Mouse (Mus musculus): ENCODE measurements around the gene Stab1. TPM values are rescaled to one million over a fixed set of nuclear protein-coding genes. Genes with fewer than 3 reads are reported as not detected.

Gene Stab1
- not detected in 2 replicates for total RNA-seq (2014; fragmentation: Nextera tagmentation)
- total RNA-seq (2017): 3.0 TPM in 1 of 2 replicates, not detected in the other

DNA sequence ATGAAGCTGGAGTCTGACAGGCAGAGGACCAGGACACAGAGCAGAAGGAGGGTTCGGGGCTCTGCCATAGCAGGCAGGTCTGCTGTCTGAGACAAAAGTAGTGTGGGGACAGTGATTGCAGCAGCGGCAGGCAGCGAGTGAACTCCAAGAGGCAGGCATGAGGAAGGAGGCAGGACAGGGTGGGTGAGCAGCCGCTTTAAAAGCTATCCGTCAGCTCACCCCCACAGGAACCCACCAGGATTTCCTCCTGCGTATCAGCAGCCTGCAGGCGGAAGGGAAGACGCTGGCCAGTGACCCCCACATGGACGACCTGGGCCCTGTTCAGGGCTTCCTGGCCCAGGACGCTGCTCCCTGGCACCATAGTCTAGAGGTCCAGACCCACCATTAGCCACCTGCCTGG lies at the start of gene Stab1:
Stab1 (minus strand) TSS at position 217 of the 400 bp plus-strand sequence.
- peak; percentile 8; the same call in 1 of the 2 replicates for ATAC-seq (replicated peaks; ENCODE audit: poor library complexity, severe bottlenecking)

DNA sequence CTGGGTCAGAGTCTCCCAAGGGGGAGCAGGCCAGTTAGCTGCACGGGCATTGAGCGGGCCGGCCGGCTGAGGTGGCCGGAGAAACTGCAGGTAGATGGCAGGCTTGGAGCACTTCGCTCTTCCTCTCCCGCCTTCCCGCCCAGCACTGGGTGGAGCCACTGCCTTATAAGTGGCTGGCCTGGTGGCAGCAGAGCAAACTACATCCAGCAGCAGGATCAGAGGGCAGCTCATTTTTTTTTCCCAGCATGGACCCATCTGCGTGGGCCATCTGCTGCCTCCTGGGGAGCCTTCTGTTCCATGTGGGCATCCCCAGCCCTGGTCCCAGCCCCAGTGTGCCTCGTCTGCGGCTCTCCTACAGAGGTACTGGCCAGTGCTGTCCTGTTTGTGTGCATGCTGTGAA lies 49.2 kb upstream of the Stab1 start, which contains the start of gene Sema3g:
Sema3g (plus strand) TSS at position 195 of the 400 bp plus-strand sequence.
- peak; percentile 83 for ATAC-seq (replicated peaks; ENCODE audit: poor library complexity, severe bottlenecking)

GRCm38 (mm10) chr14:31216846-31217245 lies 48.4 kb upstream of the Stab1 start, which contains the start of gene Nisch:
Gene Nisch (minus strand): TSS chr14:31216946.
- ATAC-seq (replicated peaks; ENCODE audit: poor library complexity, severe bottlenecking): no peak

- ATAC-seq (replicated peaks; ENCODE audit: poor library complexity, severe bottlenecking): peak; percentile 61
These were observed 46.9 kb upstream of the Stab1 start for GRCm38 (mm10) chr14:31215157-31216002.

DNA sequence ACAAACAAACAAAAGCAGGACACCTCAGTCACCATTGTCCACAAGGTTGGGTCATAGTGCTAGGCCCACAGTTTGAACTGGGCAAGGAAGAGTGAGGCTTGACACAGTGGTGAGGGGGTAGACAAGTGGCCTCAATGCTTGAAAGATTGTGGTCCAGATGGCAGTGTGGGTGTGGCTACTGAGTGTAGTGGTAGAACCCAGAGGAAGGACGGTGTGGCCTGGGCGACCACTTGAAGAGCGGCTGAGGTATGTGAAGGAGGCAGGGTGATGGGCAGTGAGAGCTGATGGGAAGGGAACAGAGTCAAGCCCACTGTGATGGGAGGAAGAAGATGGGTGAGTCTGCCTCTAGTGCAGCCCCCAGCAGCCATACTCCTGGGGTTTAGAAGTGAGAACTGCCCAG lies 46.2 kb upstream of the Stab1 start:
- ATAC-seq (replicated peaks; ENCODE audit: poor library complexity, severe bottlenecking): no peak

- ATAC-seq (replicated peaks; ENCODE audit: poor library complexity, severe bottlenecking): no peak
These were observed 45.4 kb upstream of the Stab1 start for GRCm38 (mm10) chr14:31213868-31214267.

- no peak for ATAC-seq (replicated peaks; ENCODE audit: poor library complexity, severe bottlenecking)
These were observed 44.1 kb upstream of the Stab1 start for GRCm38 (mm10) chr14:31212499-31212898.

GRCm38 (mm10) chr14:31211854-31212253 lies 43.4 kb upstream of the Stab1 start:
- no peak for ATAC-seq (replicated peaks; ENCODE audit: poor library complexity, severe bottlenecking)

DNA sequence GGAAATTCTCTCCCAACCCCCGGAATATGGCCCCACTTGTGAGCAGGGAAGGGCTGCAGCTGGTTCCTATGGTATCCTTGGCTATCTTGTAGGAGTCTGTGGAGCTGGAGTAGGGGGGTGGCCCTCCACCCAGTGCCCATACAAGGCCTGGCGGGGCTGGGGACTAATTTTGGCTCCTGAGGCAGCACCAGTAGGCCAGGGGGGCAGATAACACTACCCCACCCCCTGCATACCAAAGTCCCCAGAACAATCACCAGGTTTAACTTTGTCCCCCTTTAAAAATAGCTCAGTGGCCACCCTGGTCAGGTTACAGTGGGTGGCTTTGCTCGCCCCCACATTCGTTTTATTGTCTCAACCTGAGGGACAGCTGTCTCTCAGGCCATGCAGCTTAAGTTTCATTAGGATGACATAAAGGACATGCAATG lies 40.7 kb upstream of the Stab1 start:
- ATAC-seq (replicated peaks; ENCODE audit: poor library complexity, severe bottlenecking): no peak

- ATAC-seq (replicated peaks; ENCODE audit: poor library complexity, severe bottlenecking): no peak
These were observed 39.6 kb upstream of the Stab1 start, which contains the start of gene Tnnc1 for GRCm38 (mm10) chr14:31208084-31208483. Gene Tnnc1 (plus strand): TSS chr14:31208312.

DNA sequence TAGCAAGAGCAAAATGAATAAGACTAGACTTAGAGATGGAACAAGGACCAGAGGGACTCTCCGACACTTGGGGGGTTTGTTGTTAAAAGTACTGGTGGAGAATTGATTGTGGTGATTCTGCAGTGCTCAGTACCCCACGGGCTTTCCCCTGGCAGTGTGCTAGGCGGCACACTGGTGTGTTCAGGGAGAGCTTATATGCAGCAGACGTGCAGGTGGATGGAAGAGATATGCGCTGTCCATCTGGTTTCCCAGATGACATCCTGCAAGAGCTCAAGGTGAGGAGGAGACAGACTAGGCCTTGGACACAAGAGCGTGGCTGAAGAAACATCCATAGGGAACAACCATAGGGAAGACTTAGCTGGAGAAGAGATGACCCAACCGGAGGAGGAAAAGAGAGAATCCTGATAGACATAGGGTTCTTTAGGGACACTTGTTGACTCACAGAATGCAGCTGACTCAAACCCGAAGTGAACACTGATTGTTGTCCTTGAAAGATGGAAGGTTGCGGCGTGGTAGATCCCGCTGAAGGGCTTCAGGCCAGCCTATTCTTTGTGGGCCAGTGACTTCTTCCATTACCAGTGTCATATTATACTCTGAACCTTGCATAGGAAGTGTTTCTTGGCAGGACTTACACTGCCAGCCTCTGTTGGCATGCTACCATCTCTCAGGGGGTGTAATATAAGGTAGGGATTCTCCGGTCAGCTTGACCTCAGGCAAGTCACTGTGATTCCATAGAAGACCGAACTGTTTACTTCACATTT lies 38.8 kb upstream of the Stab1 start:
- ATAC-seq (replicated peaks; ENCODE audit: poor library complexity, severe bottlenecking): no peak

DNA sequence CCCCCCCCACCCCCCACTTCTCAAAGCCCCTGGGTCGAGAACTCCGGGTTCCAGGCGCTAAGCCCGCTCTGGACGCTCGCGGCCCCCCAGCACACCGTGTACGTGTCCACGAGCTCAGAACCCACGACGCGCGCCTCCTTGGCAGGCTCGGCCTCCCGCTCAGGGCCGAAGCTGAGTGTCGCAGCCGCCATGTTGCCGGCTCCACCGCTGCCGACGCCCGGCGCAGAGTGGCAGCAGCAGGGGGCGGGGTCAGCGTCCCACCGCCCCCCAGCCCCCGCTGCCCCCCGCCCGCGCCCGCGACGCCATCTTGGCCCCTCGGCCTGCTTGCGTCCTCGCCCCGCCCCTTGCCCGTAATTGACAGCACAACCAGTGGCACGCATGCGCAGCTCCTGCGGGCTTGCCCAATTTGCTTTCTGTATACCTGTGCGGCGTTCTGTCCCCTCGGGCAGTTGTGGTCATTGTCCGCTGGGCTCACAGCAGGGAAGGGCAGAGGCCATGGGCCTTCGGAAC lies 38.1 kb upstream of the Stab1 start:
- ATAC-seq (replicated peaks; ENCODE audit: poor library complexity, severe bottlenecking): peak; percentile 80

DNA sequence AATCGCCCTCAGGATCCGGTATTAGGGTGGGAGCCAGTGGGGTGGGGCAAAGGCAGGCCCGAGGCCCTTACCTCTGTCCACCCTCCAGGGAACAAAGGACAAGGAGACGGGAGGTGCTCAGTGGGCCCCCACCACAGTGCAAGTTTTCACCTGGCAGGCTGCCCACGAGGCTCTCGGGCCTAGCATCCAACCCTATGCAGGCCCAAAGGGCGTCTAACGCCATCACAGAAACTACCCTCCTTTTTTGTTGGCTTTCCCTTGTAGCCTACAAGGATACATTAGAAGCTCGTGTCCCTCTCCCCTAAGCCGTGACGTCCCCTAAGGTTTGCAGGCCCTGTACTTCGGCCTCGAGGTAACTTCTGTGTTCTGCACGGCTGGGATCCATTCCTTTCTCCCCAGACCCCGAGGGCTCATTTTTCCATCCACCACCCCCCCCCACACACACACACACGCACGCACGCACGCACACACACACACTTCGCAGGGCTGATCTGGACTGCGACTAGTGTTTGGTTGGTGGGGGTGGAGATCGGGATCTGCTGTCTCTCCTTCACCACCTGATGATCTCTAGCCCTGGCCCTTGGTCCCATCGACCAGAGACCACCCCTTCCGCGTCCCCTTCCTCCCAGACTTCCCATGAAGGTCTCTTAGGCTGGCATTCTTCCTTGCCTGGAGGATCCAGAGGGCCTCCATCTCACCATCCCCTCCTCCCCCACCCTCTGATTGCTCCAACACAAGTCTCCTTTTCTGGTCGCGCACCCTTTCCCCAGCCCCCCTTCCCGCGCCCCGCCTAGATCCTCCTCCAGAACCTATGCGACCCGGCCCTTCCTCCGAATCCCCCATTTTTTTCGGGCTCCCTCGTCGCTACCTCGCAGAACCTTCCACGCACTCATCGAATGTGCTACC lies 37.4 kb upstream of the Stab1 start:
- peak; percentile 31 for ATAC-seq (replicated peaks; ENCODE audit: poor library complexity, severe bottlenecking)

DNA sequence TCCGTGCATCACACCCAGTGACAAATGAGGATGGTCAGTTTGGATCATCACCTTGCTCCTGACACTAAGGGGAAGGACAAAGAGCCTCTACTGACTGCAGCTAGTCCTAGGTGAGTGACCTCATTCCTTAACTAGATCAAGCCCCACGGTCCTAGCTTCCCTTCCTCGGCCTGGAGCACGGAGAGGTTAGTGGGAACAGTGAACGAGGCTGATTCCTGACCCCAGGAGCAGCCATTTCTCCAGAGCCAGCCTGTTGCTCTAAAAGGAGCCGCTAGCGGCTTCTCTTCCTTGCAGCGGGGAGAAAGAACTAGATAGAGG lies 36.8 kb upstream of the Stab1 start:
- ATAC-seq (replicated peaks; ENCODE audit: poor library complexity, severe bottlenecking): peak; percentile 12; the same call in 1 of the 2 replicates

GRCm38 (mm10) chr14:31204844-31205243 lies 36.4 kb upstream of the Stab1 start:
- peak; percentile 6; the same call in 1 of the 2 replicates for ATAC-seq (replicated peaks; ENCODE audit: poor library complexity, severe bottlenecking)

- no peak for ATAC-seq (replicated peaks; ENCODE audit: poor library complexity, severe bottlenecking)
These were observed 31.6 kb upstream of the Stab1 start for GRCm38 (mm10) chr14:31200038-31200437.

DNA sequence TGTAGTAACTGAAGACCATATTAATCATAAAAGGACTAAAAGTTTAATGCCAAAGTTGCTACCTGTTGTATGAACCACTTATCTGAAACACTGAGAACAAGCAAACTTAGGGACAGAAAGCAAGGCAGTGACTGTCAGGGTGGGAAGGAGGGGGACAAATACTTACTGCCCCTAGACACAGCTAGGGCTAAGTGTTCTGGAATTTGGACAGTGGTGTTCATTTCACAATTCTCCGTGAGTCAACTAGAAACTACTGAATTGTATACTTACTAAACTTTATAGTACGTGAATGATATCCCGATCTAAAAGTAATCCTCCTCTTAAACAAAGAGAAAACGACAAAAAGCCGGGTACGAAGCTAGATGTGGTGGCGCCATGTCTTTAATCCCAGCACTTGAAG lies 31.2 kb upstream of the Stab1 start:
- ATAC-seq (replicated peaks; ENCODE audit: poor library complexity, severe bottlenecking): no peak

DNA sequence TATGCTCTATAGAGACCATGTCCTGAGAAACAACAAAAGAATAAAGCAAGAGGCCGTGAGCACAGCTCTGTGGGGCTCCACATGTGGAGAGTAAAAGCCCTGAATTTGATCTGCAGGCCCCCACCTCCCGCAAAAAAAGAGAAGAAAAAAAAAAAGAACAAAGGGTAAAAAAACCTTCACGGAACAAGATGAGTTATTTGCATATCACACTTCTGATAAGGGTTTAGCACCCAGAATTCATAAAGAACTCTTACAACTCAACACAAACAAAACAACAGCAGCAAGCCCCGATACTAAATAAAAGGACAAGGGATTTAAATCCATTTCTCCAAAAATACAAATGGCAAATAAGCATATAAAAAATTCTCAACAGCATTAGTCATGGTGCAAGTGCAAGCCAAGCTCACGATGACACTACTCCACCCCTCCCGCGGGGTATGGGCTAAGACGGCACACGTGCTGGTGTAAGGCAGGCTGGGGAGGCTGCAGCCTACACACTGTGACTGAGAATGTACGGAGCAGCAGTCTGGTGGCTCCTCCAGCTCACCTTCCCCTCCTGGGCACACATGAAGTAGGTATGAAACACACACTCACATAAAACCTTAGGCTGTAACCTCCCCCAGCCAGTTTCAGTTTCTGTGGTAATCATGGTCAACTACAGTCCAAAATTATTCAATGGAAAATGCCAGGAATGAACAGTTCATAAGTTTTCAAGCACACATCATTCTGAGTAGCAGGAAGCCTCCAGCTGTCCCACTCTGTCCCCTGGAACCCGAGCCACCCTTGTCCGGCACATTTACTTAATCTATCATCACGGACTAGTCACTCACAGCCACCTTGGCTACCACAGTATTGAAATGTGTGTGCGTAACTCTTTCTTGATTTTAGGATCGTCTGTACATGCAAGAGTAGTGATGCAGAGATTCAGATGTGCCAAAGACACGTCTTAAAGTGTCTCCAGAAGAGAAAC lies 29.4 kb upstream of the Stab1 start:
- ATAC-seq (replicated peaks; ENCODE audit: poor library complexity, severe bottlenecking): no peak

DNA sequence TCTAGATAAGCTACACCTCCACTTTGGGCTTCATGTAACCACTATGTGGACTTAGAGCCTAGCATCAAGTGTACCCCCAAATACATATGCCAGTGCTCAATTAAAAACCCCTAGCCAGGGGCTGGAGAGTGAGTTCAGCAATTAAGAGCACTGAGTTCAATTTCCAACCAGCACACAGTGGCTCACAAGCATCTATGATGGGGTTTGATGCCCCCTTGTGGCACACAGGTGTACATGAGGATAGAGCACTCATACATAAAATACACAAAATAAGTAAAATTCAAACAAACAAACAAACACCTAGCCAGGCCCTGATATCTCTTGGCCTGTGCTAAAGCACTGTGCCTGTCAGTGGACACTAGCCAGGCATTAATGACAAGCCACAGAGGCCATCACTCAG lies 27.5 kb upstream of the Stab1 start:
- ATAC-seq (replicated peaks; ENCODE audit: poor library complexity, severe bottlenecking): peak; percentile 54
